Mouse (Mus musculus): ENCODE measurements around the gene Lrmda.

Gene Lrmda

GRCm38 (mm10) chr14:22998906-22999305 lies 979.4 kb downstream of the Lrmda start:
- no peak for DNase-seq

DNA sequence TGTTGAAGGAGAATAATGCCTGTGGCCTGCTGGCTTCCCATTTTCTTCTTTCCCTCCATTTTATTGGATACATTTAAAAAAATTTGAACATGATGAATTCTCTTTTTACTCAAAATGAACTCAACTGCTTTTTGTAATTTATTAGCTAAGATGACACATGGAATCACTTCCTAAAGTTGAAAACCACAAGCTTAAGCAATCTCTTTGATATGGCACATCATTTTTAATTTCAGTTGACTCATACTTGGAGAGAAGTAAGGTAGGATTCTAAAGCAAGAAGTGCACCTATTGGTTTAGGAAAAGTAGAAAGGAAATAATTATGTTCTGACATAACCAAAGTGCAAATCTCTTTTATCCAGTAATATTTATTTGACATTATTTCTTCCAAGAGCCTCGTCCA lies 992.5 kb downstream of the Lrmda start:
- no peak for DNase-seq

DNA sequence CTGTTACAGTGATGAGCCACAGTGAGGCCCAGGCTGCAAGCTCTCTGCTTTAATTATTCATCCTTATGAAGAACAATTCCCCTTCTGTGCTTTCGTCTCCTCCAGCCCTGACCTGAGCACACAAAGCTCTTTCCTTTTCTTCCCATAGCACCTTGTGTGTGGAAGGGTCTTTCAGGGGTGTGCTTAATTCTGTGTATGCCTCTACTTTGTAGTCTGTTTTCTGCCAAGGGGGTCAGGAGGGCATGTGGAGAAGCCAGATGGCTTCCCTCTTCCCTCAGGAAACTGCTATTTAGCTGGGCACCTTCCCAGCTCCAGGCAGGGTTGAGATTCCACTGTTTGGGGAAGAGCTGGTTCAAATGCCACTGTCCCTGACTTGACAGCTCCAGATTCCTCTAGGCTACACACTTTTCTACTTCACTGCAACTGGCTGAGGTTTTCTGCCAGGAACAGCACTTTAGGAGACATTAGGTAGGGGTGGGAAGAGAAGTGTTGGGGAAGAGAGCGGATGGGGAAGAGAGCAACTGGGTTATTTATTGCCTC lies 995.3 kb downstream of the Lrmda start:
- DNase-seq, result no peak

DNA sequence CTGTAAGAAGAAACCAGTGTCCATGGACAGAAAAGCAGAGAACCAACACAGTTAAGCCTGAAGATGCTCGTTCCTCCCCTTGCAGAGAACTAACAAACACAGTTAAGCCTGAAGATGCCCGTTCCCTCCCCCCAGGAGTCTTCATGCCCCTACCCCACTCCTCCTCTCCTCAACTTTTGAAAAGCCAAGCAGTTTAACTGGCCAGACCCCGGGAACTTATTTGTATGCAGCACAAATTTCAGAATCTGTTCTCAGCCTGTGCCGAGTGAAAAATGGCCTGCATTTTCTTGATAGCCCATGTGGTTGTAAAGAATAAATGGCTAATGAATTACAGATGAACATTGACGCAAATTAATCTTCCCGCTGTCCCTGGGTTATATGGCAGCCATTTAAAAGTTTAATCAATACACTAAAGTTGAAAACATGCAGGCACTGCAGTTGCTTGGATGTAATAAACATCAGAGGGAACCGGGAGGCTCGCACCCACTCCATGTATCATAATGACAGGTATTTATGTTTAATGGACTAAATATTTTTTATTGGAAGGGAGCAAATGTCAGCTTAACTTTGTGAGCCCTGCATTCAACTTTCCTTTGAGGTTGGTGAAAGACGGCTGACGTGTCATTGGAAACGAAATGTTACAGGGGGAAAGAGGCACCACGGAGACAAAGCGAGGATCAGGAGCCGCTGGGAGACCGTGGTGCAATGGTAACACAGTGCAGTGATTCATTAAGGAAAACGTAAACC lies 996.0 kb downstream of the Lrmda start:
- no peak for DNase-seq

- DNase-seq, result no peak
These were observed 996.6 kb downstream of the Lrmda start for GRCm38 (mm10) chr14:23016068-23016611.

DNA sequence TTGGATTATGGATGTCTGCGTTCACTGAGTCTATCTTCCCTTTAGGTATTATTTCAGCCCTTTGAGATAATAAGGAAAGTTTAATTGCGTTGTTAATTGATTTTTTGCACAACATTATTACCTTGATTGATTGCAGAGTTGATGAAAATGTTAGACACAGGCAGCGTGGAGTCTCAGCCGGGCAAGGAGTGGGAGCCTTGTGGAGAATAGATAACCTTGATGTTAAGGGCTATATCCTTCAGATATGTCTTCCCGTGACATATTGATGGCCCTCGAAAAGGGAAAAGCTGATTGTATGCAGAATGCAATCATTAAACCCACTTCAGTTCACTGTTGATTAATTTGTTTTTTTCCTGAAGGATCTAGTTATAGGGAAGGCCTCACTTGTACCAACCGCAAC lies 1021.5 kb downstream of the Lrmda start:
- no peak for DNase-seq

GRCm38 (mm10) chr14:23045322-23045721 lies 1025.8 kb downstream of the Lrmda start:
- no peak for DNase-seq

DNA sequence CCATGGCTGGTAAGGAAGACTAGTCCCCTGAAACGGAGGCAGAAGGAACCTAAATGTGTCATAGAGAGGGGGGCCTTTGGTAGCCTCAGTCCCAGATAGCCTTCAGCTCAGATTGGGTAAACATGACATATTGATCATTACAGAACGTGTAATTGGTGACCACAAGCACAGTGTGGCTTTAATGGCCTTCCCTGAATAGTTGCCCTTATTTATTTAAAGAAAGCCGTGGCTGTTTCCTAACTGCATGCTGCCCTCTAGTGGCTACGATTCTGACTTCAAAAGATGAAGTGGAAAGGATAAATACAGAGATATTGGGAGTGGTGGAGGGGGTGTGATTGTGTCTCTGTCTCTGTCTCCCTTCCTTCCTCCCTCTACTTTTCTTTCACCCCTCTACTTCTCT lies 1026.8 kb downstream of the Lrmda start:
- peak; percentile 56 for DNase-seq

GRCm38 (mm10) chr14:23051441-23051840 lies 1031.9 kb downstream of the Lrmda start:
- DNase-seq, result no peak

DNA sequence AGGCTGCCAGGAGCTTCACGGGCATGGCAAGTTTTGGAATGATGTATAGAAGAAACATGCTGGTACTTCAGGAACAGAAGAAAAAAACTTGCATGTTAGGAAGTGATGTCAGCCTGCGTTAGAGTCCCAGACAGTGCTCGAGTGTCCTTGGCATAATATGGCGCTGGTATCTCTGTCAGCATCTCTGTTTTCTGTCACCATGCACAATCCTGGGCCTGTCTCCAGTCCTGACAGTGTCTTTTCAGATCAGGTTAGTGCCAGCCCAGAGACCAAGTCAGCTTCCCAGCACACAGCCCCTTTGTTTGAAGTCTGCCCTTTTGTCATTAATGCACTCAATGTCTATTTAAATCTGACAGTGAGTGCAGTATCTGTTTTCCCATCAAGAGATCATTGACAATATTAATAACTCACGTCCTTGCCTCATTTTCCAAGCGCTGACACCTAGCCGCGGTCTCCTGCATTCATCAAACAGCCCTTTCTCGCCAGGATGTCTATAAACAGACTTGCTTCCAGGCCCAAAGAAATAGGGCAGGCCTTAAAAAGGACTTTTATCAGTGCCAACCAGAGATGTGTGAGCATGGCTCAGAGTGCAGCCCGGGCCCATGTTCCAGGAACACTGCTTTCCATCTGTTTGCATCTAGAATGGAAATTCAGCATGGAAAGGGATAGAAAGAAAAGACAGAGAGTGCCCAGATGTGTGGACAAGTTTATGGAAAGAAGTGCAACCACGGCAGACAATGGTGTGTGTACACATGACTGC lies 1033.5 kb downstream of the Lrmda start:
- DNase-seq, result no peak

GRCm38 (mm10) chr14:23057228-23057976 lies 1037.9 kb downstream of the Lrmda start:
- DNase-seq, result no peak

DNA sequence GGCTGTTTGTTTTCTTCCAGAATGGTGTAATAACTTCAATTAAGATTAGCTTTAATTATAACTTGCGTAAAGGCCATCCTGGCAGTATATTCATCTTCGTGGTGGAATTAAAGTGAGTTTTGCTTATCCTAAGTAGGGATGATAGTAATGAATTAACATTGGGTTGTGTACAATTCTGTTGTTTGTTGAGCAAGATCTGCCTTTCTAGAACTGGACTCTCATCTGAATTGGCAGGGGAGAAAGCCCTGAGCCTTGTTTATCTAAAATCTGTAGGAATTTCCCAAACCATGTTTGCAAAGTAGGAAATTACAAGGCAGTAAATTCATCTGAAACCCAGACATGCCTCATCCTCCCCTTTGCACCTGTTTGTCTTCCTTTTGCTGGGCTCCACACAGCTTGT lies 1038.5 kb downstream of the Lrmda start:
- DNase-seq, result no peak

GRCm38 (mm10) chr14:23078719-23079118 lies 1059.2 kb downstream of the Lrmda start:
- no peak for DNase-seq

DNA sequence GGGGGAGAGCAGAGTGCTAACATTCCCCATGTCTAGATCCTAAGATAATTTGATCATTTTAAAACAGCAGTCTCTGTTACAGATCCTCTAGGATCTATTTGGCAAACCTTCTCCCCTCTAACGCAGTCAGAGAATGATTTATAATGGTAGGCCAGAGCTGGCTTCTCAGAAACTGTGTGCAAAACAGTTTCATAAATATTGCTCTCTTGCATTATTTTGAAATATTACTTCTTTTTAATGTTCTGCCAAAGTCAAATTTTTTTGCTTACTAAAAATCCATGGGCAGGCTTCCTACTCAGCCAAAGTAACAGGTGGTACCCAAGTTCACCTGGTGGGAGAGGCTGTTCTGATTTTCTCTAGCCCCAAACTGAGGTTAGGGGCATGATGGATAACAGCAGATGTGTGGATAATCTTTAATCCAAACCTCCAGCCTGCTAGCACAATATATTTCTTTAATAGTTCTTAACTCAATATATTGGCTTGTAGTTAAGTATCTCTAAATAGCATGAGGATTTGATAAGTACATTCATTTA lies 1064.8 kb downstream of the Lrmda start:
- DNase-seq, result no peak

- no peak for DNase-seq
These were observed 1065.3 kb downstream of the Lrmda start for GRCm38 (mm10) chr14:23084797-23085196.

GRCm38 (mm10) chr14:23093306-23093705 lies 1073.8 kb downstream of the Lrmda start:
- no peak for DNase-seq

GRCm38 (mm10) chr14:23094546-23095157 lies 1075.1 kb downstream of the Lrmda start:
- DNase-seq, result no peak

- no peak for DNase-seq
These were observed 1075.9 kb downstream of the Lrmda start for GRCm38 (mm10) chr14:23095158-23096016.

- DNase-seq, result no peak
These were observed 1076.5 kb downstream of the Lrmda start for GRCm38 (mm10) chr14:23096017-23096336.

DNA sequence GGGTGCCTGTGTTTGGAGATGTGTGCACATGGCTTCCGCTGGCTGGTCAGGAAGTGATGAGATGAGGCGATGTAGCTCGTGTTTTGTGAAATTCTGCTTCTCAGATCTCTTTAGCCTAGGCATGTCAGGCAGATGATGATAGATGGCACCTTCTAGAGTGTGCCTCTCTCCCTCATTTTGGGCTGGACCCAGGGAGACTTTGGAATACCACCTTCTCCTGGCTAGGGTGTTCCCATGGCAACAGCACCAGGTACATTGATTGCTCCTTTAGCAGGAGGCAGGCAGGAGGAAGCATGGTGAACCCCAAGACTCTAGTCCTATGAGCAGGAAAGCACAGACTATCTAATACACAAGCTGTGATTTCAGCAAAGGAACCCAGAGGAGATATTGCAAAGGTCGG lies 1076.9 kb downstream of the Lrmda start:
- no peak for DNase-seq
